Mouse (Mus musculus): Measurements from ENCODE around the gene Hunk. TPM values are rescaled to one million over a fixed set of nuclear protein-coding genes. Genes with fewer than 3 reads are reported as not detected.

Gene Hunk
- total and polyA plus RNA-seq, 2 experiments: 0.50 to 0.74 TPM

DNA sequence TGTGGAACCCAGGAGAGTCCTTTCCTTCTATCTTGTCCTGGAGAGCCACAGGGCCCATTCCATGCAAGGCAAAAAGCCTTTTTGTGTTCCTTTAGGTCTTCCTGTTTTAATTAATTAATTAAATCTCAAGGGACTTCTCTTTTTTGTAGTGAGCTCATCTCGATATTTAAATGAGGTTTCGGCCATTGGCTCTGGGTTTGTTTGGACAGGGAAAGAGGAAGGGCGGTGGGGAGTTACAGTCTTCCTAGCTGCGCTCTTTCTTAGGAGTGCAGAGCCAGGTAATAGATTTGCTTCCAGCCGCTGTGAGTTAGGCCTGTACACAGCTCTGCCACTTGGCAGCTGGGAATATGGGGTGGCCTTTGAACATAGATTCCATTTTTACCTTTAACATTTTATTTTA is 40.4 kb downstream of the Hunk start:
- TF ChIP-seq CTCF (IDR thresholded peaks at IDR 0.05; ENCODE audit: low read depth, low read length) (no peak), POLR2A (IDR thresholded peaks at IDR 0.05; ENCODE audit: extremely low read depth, insufficient read depth, low read length) (no peak)
- no peaks in the 10 kb centered on the region for H3K27me3 ChIP-seq (ENCODE audit: control insufficient read depth, insufficient read depth, low read length)
- H3K4me3 ChIP-seq (ENCODE audit: insufficient read depth, low read depth, low read length): no peak overlapping the region
- no peaks in the 10 kb centered on the region for H3K79me2 ChIP-seq (ENCODE audit: control insufficient read depth, insufficient read depth, low read length)
- 95% methylated on average over 5 of the region's 5 CpGs for WGBS
- no peak overlapping the region for H3K27ac ChIP-seq (replicated peaks; ENCODE audit: insufficient read depth, low read depth, low read length)
- no peaks in the 10 kb centered on the region for H3K36me3 ChIP-seq (ENCODE audit: control insufficient read depth, insufficient read depth, low read length)
- no peaks in the 10 kb centered on the region for H3K4me1 ChIP-seq (ENCODE audit: control insufficient read depth, insufficient read depth, low read length)
- DNase-seq (ENCODE audit: extremely low read depth, low read depth, low spot score): no peak
- H3K9ac ChIP-seq (ENCODE audit: low read depth, low read length): no peak overlapping the region

DNA sequence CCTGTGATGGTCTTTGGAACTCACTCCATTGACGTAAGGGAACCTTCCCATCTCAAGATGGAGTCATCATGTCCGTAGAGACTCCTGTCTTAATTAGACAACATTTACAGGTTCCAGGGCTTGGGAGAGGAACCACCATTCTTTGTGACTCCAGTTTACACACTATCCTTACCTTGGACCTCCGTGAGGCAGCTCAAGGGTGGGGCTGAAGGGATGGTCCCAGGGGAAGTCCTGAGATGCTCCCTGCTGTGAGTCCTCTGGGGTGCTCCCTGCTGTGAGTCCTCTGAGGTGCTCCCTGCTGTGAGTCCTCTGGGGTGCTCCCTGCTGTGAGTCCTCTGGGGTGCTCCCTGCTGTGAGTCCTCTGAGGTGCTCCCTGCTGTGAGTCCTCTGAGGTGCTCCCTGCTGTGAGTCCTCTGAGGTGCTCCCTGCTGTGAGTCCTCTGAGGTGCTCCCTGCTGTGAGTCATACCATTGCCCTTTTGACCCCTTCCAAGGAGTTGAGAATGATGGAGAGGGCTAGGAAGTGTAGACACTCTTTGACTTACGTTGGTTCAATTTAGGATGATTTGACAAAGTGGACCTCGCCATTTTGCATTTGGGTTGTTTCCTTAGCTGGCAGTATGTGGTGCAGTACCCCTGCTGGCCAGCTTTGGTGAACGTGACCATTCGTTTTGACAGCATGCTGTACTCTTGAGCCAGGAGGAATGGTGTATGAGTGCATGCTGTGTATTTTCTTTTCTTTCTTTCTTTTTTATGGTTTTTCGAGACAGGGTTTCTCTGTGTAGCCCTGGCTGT is 42.2 kb downstream of the Hunk start:
- 94% methylated on average over 8 of the region's 8 CpGs for WGBS
- H3K79me2 ChIP-seq (ENCODE audit: control insufficient read depth, insufficient read depth, low read length): no peaks in the 10 kb centered on the region
- TF ChIP-seq POLR2A (IDR thresholded peaks at IDR 0.05; ENCODE audit: extremely low read depth, insufficient read depth, low read length): no peak
- no peak for TF ChIP-seq CTCF (IDR thresholded peaks at IDR 0.05; ENCODE audit: low read depth, low read length)
- H3K9ac ChIP-seq (ENCODE audit: low read depth, low read length): no peak overlapping the region
- no peaks in the 10 kb centered on the region for H3K4me1 ChIP-seq (ENCODE audit: control insufficient read depth, insufficient read depth, low read length)
- no peak overlapping the region for H3K27ac ChIP-seq (replicated peaks; ENCODE audit: insufficient read depth, low read depth, low read length)
- no peaks in the 10 kb centered on the region; the same call in 1 of the 2 replicates for H3K36me3 ChIP-seq (ENCODE audit: control insufficient read depth, insufficient read depth, low read length)
- DNase-seq (ENCODE audit: extremely low read depth, low read depth, low spot score): no peak
- H3K4me3 ChIP-seq (ENCODE audit: insufficient read depth, low read depth, low read length): no peak overlapping the region
- H3K27me3 ChIP-seq (ENCODE audit: control insufficient read depth, insufficient read depth, low read length): no peaks in the 10 kb centered on the region

DNA sequence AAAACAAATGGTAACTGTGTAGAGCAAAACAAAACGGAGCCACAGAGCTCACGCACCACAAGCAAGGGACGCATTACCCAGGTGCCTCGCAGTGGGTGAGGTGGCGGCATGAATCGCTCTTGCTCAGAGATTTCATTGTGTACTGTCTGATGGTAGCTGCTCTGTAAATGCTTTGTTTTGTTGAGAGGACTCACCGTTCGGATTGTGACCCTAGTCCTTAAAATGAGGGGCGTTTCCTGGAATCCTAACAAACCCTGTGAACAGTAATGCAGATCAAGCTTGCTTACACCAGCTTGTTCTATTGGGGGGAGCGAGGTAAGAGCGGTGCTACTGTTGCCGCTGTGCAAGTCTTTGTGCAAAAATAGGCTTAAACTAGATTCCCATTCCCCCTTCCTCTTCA is 47.7 kb downstream of the Hunk start:
- no peak overlapping the region for H3K4me3 ChIP-seq (ENCODE audit: insufficient read depth, low read depth, low read length)
- no peak overlapping the region for H3K9ac ChIP-seq (ENCODE audit: low read depth, low read length)
- no peaks in the 10 kb centered on the region for H3K27me3 ChIP-seq (ENCODE audit: control insufficient read depth, insufficient read depth, low read length)
- H3K79me2 ChIP-seq (ENCODE audit: control insufficient read depth, insufficient read depth, low read length): no peaks in the 10 kb centered on the region
- no peak overlapping the region for H3K27ac ChIP-seq (replicated peaks; ENCODE audit: insufficient read depth, low read depth, low read length)
- no peak for DNase-seq (ENCODE audit: extremely low read depth, low read depth, low spot score)
- WGBS: 97% methylated on average over 12 of the region's 12 CpGs
- no peaks in the 10 kb centered on the region for H3K4me1 ChIP-seq (ENCODE audit: control insufficient read depth, insufficient read depth, low read length)
- TF ChIP-seq POLR2A (IDR thresholded peaks at IDR 0.05; ENCODE audit: extremely low read depth, insufficient read depth, low read length) (no peak), CTCF (IDR thresholded peaks at IDR 0.05; ENCODE audit: low read depth, low read length) (no peak)
- no peaks in the 10 kb centered on the region; the same call in 1 of the 2 replicates for H3K36me3 ChIP-seq (ENCODE audit: control insufficient read depth, insufficient read depth, low read length)

DNA sequence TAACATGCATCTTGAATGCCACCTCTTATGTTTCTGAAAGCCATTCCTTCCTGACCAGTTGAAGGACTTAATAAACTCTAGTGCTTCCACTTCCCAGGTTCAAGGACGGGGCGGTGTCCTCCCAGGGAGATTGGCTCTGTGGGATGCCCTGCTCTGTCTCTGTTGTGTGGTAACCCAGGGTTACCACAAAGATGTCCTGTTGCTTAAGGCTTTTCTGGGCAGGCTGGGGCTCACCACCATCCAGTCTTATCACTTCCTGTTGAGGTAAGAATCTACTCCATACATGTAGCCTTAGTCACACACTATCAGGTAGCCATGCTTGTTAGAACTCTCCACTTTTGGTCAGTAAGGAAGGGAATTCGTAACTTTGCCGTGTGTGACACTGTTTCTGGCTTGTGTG is 49.4 kb downstream of the Hunk start:
- no peak for DNase-seq (ENCODE audit: extremely low read depth, low read depth, low spot score)
- Histone ChIP-seq H3K4me1 (ENCODE audit: control insufficient read depth, insufficient read depth, low read length) (no peaks in the 10 kb centered on the region), H3K4me3 (ENCODE audit: insufficient read depth, low read depth, low read length) (no peak overlapping the region), H3K79me2 (ENCODE audit: control insufficient read depth, insufficient read depth, low read length) (no peaks in the 10 kb centered on the region), H3K9ac (ENCODE audit: low read depth, low read length) (no peak overlapping the region), H3K36me3 (ENCODE audit: control insufficient read depth, insufficient read depth, low read length) (no peaks in the 10 kb centered on the region; the same call in 1 of the 2 replicates), H3K27me3 (ENCODE audit: control insufficient read depth, insufficient read depth, low read length) (no peaks in the 10 kb centered on the region), H3K27ac (replicated peaks; ENCODE audit: insufficient read depth, low read depth, low read length) (no peak overlapping the region)
- WGBS: 81% methylated on average over 4 of the region's 4 CpGs
- TF ChIP-seq POLR2A (IDR thresholded peaks at IDR 0.05; ENCODE audit: extremely low read depth, insufficient read depth, low read length): no peak
- no peak for TF ChIP-seq CTCF (IDR thresholded peaks at IDR 0.05; ENCODE audit: low read depth, low read length)

DNA sequence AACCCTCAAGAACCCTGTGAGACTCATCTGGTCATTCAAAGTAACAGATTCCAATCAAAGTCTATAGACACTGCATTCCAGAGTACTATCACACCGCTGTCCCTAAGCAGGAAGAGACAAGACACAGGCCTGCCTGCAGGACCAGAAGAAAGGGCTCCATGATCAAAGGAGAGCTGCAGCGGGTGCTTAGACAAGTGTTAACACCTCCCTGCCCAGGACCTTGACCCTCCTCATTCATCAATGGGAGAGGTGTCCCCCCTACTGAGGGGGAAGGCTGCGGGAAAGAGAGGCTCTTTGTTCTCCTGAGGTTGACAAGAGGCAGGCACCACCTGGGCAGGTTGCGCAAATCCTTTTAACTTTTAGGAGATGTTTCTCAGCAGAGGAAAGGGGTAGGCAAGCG is 51.5 kb downstream of the Hunk start:
- no peak overlapping the region for H3K4me3 ChIP-seq (ENCODE audit: insufficient read depth, low read depth, low read length)
- H3K4me1 ChIP-seq (ENCODE audit: control insufficient read depth, insufficient read depth, low read length): no peaks in the 10 kb centered on the region
- H3K9ac ChIP-seq (ENCODE audit: low read depth, low read length): no peak overlapping the region
- H3K36me3 ChIP-seq (ENCODE audit: control insufficient read depth, insufficient read depth, low read length): no peaks in the 10 kb centered on the region; the same call in 1 of the 2 replicates
- WGBS: 86% methylated on average over 5 of the region's 5 CpGs
- H3K79me2 ChIP-seq (ENCODE audit: control insufficient read depth, insufficient read depth, low read length): no peaks in the 10 kb centered on the region
- H3K27ac ChIP-seq (replicated peaks; ENCODE audit: insufficient read depth, low read depth, low read length): no peak overlapping the region
- TF ChIP-seq POLR2A (IDR thresholded peaks at IDR 0.05; ENCODE audit: extremely low read depth, insufficient read depth, low read length) (no peak), CTCF (IDR thresholded peaks at IDR 0.05; ENCODE audit: low read depth, low read length) (no peak)
- no peaks in the 10 kb centered on the region for H3K27me3 ChIP-seq (ENCODE audit: control insufficient read depth, insufficient read depth, low read length)
- DNase-seq (ENCODE audit: extremely low read depth, low read depth, low spot score): no peak

DNA sequence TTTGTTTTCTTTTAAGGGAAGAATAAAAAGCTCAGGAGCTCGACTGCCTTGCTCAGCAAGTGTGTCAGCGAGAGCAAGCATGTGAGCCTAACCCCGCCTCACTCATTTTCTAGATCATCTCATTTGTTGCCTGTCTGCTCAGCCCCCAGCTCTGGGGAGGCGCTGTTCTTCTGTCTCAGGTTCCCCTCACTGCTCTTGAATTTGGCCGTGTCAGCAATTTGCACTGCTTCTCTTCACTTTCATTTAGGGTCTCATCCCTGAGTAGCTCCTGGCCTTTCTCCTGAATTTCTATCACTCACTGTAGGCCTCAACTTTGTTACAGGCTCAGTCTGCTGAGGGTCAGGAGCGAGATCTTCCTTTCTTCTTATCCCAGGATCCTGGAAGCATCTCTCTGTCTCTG is 53.7 kb downstream of the Hunk start:
- Histone ChIP-seq H3K79me2 (ENCODE audit: control insufficient read depth, insufficient read depth, low read length) (no peaks in the 10 kb centered on the region), H3K4me1 (ENCODE audit: control insufficient read depth, insufficient read depth, low read length) (no peaks in the 10 kb centered on the region), H3K36me3 (ENCODE audit: control insufficient read depth, insufficient read depth, low read length) (no peaks in the 10 kb centered on the region), H3K4me3 (ENCODE audit: insufficient read depth, low read depth, low read length) (no peak overlapping the region), H3K27ac (replicated peaks; ENCODE audit: insufficient read depth, low read depth, low read length) (no peak overlapping the region), H3K27me3 (ENCODE audit: control insufficient read depth, insufficient read depth, low read length) (no peaks in the 10 kb centered on the region), H3K9ac (ENCODE audit: low read depth, low read length) (no peak overlapping the region)
- TF ChIP-seq POLR2A (IDR thresholded peaks at IDR 0.05; ENCODE audit: extremely low read depth, insufficient read depth, low read length) (no peak), CTCF (IDR thresholded peaks at IDR 0.05; ENCODE audit: low read depth, low read length) (no peak)
- DNase-seq (ENCODE audit: extremely low read depth, low read depth, low spot score): no peak
- 88% methylated on average over 6 of the region's 6 CpGs for WGBS

Data from liver, adult 2 months (tissue).